9 mouse cellular contexts compared by ENCODE assay signal in genomic region chr1:119025647-119026358, GRCm38 (mm10). TPM values are rescaled to one million over a fixed set of nuclear protein-coding genes. Genes with fewer than 3 reads are reported as not detected.
A peak's percentile ranks its signal among the peaks of the same experiment; 100 is the strongest.
DNase-seq lines count a peak whose midpoint lies in the region; ATAC-seq lines count a peak whose summit lies in the region.
"Had no signal": no experiment of that assay in that cellular context is flagged by ENCODE, and none has a peak within 500 bp of the region (broad histone marks: within the 10 kb centered on the region; RNA-seq: fewer than 3 reads in every experiment).

No protein-coding gene starts in this region.

- H3K9me3 ChIP-seq in forebrain, embryonic 16.5 days (ENCODE audit: control insufficient read depth, low read length), result no peaks in the 10 kb centered on the region
- H3K9me3 ChIP-seq in intestine, embryonic 15.5 days, result no peaks in the 10 kb centered on the region

- no peaks in the 10 kb centered on the region for H3K36me3 ChIP-seq in forebrain, embryonic 16.5 days (ENCODE audit: control insufficient read depth, insufficient read depth)
- H3K36me3 ChIP-seq in intestine, embryonic 15.5 days, result no peaks in the 10 kb centered on the region

- no peak overlapping the region for H3K27ac ChIP-seq in forebrain, embryonic 16.5 days (ENCODE audit: low read length)
- peak overlapping the region; percentile 32; the same call in 1 of the 2 replicates for H3K27ac ChIP-seq in intestine, embryonic 15.5 days

- peaks cover 10% of the 10 kb centered on the region for H3K4me1 ChIP-seq in forebrain, embryonic 16.5 days (replicated peaks; ENCODE audit: control insufficient read depth, insufficient read depth, low read length)
- peaks cover 19% of the 10 kb centered on the region for H3K4me1 ChIP-seq in intestine, embryonic 15.5 days (replicated peaks)

- ATAC-seq in forebrain, embryonic 16.5 days, result peak; percentile 27; the same call in 1 of the 2 replicates
- ATAC-seq in intestine, embryonic 15.5 days, result peak; percentile 64

- H3K27me3 ChIP-seq in forebrain, embryonic 16.5 days (replicated peaks; ENCODE audit: control insufficient read depth, insufficient read depth, low read length), result no peaks in the 10 kb centered on the region
- H3K27me3 ChIP-seq in intestine, embryonic 15.5 days (replicated peaks), result no peaks in the 10 kb centered on the region

- no peak overlapping the region for H3K4me2 ChIP-seq in forebrain, embryonic 16.5 days (ENCODE audit: low read length)
- no peak overlapping the region for H3K4me2 ChIP-seq in intestine, embryonic 15.5 days (replicated peaks)

- 58% methylated on average over 8 of the region's 8 CpGs for WGBS in forebrain, embryonic 16.5 days
- 32% methylated on average over 8 of the region's 8 CpGs for WGBS in intestine, embryonic 15.5 days

- peak; percentile 41 for DNase-seq in gastrocnemius, postnatal 25 days
- DNase-seq in gastrocnemius, adult 18-20 months (ENCODE audit: low spot score), result no peak
- DNase-seq in mesoderm, embryonic 11.5 days (ENCODE audit: low read depth, low spot score), result peak; percentile 36
- DNase-seq in Muller cell, postnatal 12 days (ENCODE audit: inconsistent ontology term), result no peak
- DNase-seq in yolk sac, embryonic 10.5 days (ENCODE audit: low spot score), result no peak
- DNase-seq in retina, postnatal 1 day, result no peak
- DNase-seq: B cell, adult 2 months had no signal

- H3K4me3 ChIP-seq in forebrain, embryonic 16.5 days (replicated peaks; ENCODE audit: low read length), result no peak overlapping the region
- H3K4me3 ChIP-seq in intestine, embryonic 15.5 days (replicated peaks), result no peak overlapping the region

- H3K9ac ChIP-seq in forebrain, embryonic 16.5 days (replicated peaks; ENCODE audit: low read depth, low read length), result no peak overlapping the region
- H3K9ac ChIP-seq in intestine, embryonic 15.5 days, result no peak overlapping the region

RNA-seq across cellular contexts. Expression of gene Gli2, which starts 27.6 kb away (rescaled TPM):
- total RNA-seq in gastrocnemius, postnatal 25 days (2021), result 1 to 10 TPM; 1.4 to 1.5 TPM
- total RNA-seq in gastrocnemius, adult 18-20 months (2021), result 1 to 10 TPM in 1 of 2 experiments, under 1 TPM in 1; 0.78 to 1.1 TPM
- polyA plus RNA-seq in forebrain, embryonic 16.5 days (2015; fragmentation: Nextera tagmentation; extraction: Ambion mirVana), result 4.0 and 4.3 TPM in 2 replicates
- polyA plus RNA-seq in intestine, embryonic 15.5 days (2015; fragmentation: Nextera tagmentation; extraction: Ambion mirVana), result 7.2 and 7.4 TPM in 2 replicates

Comparison
In these comparisons a context has a peak if more than half of its experiments do, and no peak if none do; other contexts are left out.
1. DNase-seq: peak in gastrocnemius, postnatal 25 days (single experiment) and mesoderm, embryonic 11.5 days (single experiment); none in gastrocnemius, adult 18-20 months (single experiment), Muller cell, postnatal 12 days (single experiment), yolk sac, embryonic 10.5 days (single experiment) and retina, postnatal 1 day (single experiment).